Mouse (Mus musculus) cerebellum, adult 2 months (tissue): ENCODE results near the gene Was.

Experiments used
- CTCF ChIP-seq: fragments of 200-500 bp; IDR thresholded peaks from 2 replicates; pipeline ENCODE4 v1.5.1; 2011; ENCODE audit warnings: low read depth, mild to moderate bottlenecking, control low read depth, low read length, moderate library complexity, borderline replicate concordance; ENCODE audit not compliant: insufficient read depth
- POLR2A ChIP-seq: fragments of 200-500 bp; IDR thresholded peaks from 2 replicates; pipeline ENCODE4 v1.6.1; 2011; ENCODE audit warnings: low read length, control low read depth, borderline replicate concordance; ENCODE audit not compliant: insufficient read depth

GRCm38 (mm10) chrX:8132017-8132976 lies 42.0 kb upstream of the Was start, which contains the start of gene Wdr13:
- TF ChIP-seq POLR2A (peak; percentile 72), CTCF (no peak)
